Mouse (Mus musculus): Measurements from ENCODE around the gene Trak2.
"Not testable (repeated sequence)": the region's sequence is repeated elsewhere in the genome, so short reads cannot be mapped to it uniquely, and the experiment has no call there.

The Trak2 gene

DNA sequence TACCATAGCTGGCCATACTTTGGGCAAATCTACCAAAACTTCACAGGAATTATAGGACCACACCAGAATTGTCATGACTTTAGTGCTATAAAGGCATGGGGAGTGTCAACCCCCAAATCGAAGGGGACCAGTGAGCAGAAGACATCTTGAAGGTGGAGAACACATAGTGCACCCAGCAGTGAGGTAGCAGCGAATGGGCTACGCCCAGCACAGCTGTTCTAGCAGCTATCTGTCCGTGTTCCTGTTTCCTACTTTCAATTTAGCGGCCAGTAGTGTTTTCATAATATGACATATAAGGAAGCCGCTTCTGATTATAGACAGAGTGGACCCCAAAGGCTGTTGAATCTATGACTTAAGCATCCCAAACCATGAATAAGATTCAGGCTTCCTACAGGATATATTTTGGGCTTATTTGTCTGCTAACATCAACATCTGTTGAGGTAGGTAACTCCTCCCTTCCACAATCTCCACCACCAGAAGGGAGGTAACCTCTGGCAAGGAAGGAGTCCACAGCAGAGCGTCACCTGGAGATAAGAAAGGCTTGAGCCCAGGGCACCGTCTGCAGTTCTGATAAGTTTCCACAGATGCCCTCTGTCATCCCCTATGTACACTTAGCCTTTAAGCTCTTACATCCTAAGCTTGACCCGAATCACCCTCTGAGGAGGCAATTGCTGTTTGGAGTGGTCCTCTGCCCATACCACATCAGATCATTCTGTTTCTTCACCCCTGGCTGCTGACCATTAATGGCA lies 19.4 kb downstream of the Trak2 start:
- no peak for DNase-seq (ENCODE audit: low spot score in 2 of 2)

DNA sequence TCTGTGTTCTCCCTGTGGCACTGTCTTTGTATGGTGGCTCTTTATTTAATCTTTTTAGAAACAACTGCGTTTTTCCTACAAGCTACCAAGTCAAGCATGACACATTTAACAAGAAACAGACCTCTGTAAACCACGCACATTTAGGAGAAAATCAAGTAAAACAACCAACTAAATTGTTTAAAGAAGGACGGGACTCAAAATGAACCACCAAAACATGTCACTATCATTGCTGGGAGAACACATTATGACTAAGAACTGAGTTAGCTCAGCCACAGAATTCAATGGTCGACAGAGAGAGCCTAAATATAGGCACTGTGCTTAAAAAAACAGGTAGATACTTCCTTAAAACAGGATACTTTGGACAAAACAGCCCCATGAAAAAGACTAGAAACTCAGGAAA lies 20.2 kb downstream of the Trak2 start:
- DNase-seq (ENCODE audit: low spot score in 2 of 2) = no peak

DNA sequence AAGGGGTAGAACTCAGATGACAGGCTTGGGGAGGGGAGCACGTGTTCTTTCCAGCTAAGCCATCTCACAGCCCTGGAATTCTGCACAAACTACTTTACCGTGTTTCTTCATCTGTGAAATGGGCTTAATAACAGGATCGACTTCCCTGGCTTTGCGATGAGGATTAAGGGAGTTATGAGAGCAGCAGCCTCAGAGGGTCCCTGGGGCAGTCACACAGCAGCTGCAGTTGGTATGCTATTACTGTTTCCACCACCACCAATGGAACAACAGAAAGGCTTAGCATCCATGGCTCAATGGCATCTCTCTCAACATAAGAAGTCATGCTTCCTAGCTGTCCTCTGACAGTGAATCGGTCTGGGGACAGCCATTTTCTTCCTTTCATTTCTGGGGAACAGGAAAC lies 20.7 kb downstream of the Trak2 start:
- no peak for DNase-seq (ENCODE audit: low spot score in 2 of 2)

DNA sequence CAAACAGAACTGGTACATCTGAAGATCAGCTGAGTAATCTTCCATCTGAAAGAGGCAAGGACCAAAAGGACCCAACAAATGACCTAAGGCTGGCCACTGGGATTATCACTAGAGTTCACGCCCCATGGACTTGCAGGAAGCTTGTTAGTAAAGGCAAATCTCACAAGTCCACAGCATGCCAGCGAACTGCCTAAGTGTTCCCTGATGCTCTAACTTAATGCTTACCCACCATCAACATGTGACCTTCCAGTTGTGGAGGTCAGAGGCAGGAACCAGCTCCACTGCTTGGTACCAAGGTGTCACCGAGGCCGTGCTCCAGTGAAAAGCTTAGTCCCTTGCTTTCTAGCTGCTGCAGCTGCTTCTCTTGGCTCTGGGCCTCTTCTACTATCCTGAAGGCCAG lies 21.4 kb downstream of the Trak2 start:
- DNase-seq (ENCODE audit: low spot score in 2 of 2) = no peak

DNA sequence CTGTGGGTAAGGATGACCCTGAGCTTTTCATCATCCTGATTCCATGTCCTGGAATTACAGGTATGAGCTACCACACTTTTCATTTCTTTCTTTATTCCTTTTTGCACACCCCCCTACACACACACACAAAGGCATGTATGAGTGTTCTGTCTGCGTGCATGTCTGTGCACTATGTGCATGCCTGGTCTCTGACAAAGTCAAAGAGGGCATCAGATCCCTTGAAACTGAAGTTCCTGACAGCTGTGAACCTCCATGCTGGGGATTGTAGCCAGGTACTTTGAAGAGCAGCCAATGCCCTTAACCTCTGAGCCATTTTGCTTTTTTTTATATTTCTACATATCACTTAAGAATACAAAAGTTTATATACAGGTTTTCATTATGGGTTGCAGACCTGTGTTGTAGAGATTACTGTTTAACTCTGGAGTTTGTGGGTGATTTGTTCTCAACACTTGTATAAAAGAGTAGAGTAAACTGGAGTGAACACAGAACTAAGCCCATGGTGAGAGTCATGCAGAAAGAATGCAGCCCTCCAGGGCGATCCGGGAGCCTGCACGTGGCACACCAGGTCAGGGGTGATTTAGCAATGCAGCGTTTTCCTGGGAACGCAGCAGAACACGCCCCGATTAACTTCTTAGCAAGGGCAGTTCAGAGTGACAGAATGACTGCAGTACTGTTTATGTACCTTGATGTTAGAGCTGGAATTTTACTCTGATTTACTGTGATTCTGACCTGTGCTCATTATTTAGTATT lies 22.2 kb downstream of the Trak2 start:
- no peak for DNase-seq (ENCODE audit: low spot score in 2 of 2)

DNA sequence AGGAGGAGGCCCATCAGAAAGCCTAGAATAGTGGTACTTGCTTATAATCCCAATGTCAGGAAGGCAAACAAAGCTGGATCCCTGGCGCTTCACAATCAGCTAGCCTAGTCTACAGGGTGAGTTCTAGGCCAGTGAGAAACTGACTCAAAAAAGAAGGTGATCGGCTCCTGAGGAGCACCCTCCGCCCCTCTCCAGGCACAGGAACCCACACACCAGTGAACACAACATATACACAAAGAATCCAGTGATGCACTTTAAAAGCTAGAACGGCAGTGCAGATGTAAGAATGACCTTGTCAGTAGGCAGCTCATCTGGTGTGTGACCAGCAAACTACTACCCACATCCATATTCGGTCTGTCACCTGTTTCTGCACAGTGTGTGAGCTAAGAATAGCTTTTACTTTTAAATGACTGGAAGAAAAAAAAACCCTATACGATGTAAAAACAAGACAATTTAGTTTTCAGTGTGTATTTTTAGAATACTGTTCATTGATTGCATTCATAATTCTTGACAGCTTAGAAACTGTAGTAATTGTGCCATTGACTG lies 23.6 kb downstream of the Trak2 start:
- no peak for DNase-seq (ENCODE audit: low spot score in 2 of 2)

DNA sequence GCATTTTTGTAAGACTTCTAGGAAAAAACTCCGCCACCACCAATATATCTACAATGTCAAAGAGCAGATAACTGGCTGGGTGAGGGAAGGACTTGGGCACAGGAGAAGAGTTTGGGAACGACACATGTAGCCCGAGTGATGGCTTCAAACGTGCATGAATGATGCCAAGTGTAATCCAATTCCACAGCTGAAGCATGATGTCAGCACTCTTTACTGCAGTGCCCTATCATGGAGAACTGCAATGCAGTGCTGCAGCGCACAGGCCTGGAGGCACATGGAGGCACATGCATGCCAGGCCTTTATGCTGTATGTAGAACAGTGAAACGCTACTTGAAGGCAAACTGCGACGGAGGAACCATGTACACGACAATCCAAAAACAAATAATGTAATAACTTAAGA lies 26.5 kb downstream of the Trak2 start:
- DNase-seq (ENCODE audit: low spot score in 2 of 2) = no peak

DNA sequence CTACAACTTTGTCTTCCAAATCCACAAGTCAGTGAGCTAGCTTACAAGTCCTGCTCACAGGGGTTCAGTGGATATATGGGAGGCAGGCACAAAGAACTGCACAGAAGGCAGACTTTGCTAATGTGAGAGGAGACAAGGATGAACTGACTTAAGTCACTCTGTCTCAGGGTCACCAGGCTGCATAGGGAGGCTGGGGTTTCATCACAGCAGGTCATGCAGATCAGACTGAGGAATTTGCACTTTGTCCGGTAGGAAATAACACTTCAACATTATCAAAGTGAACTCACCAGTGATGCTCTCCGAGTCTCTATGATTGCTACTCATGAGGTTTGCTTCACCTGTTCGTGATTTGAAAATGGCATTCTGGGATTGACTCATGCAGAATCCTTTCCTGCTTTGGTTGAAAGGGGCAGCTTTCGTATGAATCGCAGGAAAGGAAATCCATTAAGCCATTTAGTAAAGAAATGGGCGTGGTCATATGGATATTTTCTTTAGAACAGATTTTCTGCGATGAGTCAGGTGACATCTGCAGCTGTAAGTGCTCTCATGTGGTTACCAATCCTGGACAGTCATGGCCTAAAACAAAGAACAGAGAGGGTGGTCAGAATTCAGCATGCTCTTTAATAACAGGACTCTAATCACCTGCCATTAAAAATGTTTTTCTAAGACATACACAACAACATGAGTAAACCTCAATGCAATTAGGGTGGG lies 27.1 kb downstream of the Trak2 start:
- DNase-seq (ENCODE audit: low spot score in 2 of 2) = no peak

DNA sequence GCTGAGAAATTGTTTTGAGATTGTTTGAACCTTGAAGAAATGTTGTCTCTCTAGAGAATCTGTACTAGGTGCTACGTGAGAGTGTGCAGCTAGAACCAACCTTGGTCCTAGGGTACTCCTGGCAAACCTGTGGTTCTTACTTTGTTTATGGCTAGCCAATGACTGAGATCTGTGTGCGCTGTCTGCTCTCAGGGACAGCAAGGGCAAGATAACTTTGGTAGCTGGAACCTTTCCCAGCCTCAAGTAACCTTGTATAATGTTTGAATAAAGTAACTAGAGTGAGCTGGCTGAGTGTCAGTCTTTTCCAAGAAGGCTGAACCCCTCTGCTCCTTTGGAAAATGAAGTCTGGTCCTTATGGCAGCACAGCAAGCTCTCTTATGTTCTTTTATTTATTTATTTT lies 27.7 kb downstream of the Trak2 start:
- no peak for DNase-seq (ENCODE audit: low spot score in 2 of 2)

DNA sequence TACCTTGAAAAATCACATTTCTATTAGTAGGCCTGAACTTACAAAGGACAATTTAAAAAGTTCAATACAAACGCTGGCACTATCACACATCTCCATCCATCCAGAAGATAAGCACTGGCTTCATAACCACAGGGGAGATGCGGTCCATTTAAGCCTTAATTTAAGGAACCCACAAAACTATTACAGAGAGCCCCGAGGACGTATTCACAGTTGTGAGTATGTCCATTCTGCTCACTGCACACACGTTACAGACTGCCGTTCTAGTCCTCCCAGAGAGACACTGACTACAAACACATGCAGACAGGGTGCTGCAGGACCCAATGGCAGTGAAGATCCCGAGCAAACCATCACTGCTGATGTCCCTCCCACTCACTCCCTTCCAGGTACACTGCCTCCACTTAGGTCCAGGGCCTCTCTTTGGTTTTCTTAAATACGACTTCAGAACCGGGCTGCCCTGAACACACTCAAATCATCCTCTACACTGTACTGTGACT lies 35.6 kb downstream of the Trak2 start:
- no peak for DNase-seq (ENCODE audit: low spot score in 2 of 2)

DNA sequence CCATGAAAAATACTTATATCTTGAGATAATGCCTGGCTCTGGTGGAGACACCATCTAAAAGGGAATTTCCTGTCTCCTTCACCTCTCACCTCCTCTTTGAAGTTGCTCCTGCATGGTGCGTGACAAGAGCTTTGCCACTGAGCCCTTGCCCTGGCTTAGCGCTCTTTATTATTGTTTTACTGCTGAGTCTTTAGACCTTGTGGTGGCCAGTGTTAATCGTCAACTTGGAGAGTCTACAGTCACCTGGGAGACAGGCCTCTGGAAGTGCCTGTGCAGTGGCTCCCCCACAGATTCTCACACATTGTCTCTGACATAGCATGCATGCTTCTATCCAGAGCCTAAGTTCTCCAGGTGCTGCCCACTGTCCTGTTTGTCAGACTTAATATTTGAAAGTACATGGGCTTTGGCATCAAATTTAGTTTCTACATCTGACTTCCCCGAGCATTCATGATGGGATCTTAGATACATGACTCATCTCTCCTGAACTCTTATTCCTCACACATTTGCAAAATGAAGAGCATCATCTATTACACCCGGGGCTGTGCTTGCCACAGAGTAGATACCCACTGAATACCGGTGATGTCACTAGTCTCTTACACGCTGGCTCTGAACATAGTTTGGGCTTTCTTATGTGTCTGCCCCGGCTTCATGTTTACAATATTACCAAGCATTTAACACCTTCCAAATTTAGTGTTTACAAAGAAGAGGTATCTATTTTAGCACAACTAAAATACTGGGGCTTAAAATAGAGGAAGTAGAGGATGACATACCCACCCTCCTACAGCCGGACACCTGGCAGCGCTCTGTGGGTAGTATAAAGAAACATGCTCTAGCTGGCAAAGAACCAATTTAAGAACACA lies 36.3 kb downstream of the Trak2 start:
- no peak for DNase-seq (ENCODE audit: low spot score in 2 of 2)

DNA sequence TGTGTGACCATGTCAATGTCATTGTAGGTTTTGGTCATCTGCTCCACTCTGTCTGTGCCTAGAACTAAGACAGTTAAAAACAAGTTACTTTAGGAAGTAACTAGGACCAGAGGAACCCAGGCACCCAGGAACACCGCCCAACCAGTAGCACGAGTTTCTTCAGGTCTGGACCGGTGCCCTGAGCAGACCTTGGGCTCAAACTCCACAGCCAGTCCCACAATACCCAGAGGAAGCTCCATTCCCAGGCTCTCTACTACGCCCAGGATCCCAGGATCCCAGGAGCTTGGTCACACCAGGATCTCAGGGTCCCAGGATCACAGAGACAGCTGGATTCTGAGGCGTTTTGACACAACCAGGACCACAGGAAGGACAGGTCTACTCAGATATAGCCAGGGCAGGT lies 46.6 kb downstream of the Trak2 start:
- DNase-seq (ENCODE audit: low spot score in 2 of 2) = no peak

DNA sequence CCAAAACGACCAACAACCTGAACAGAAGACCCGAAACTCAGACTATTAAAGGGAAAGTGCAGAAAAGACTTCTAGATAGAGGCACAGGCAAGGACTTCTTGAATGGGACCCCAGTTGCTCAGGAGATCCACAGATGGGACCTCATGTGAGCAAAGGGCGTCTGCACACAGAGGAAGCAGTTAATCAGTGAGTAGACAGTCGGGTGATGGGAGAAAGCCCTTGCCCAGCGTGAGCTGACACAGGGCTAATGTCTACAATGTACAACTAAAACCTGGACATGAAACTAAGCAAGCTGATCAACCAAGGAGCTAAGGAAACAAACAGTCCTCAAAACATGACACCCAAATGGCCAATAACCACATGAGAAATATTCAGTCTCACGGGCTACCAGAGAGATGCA lies 55.7 kb downstream of the Trak2 start:
- DNase-seq (ENCODE audit: low spot score in 2 of 2) = no peak

DNA sequence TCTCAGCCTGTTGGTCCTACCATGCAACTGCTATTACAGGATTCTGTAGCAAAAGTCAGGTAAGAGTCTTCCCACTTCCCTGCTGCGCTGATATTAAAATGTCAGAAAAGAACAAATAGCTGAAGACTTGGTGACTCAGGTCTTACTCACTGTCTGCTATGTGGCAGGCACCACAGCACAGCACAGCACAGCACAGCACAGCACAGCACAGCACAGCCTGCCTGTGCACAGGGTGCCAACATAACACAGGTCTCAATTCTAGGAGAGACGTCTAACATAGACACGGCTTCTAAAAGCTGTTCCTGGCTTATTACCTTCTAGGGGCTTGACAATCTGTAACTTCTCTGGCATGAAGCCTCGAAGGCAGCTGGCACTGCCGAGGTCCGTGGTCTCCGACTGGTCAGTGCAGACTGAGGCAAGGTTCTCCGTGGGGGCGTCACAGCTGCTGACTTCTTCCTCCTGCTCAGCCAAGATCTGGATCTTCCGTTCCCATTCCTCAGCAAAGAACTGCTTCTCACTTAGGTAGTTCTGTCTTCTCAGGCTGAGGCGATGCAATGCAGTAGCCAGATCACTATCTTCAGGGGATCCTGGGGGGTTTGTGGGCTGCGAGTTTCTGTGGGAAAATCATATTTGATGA lies 63.5 kb downstream of the Trak2 start:
- DNase-seq (ENCODE audit: low spot score in 2 of 2) = no peak

DNA sequence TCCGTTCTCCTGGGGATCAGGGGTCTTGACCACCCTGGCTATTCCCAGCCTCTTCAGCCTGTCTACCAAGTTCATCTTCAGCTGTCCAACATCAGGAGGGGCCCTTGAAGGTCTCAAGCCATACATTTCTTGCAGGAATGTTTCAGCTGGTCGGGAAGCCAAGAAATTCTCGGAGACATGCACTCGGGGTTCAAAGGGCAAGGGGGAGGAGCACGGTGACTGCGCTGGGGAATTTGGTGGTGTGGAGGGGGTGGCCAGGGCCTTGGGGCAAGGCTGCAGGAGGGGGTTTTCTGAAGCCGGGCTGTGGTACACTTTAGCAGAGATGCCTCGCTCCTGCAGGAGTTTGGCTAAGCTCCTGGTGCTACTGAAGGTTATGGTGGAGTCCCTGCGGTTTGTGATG lies 69.5 kb downstream of the Trak2 start:
- DNase-seq (ENCODE audit: low spot score in 2 of 2) = no peak

DNA sequence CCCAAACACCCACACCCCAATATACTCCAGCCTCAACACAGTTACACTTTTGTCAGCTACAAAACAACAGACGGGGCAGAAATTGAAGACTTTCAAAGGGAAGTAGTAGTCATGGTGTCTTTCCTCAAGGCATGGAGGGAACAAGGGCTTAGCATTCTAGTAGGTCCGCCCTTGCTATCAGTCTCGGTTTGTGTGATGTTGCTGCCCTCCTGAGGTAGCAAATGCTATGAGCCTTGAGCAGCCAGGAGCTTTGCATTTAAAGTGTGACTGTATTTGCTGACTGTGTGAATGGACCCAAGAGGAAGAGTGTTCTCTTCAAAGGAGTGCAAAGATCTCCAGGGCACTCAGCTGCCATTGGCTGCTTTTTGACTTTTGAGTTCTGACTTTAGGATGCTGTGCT lies 75.7 kb downstream of the Trak2 start:
- DNase-seq (ENCODE audit: low spot score in 2 of 2) = not testable (repeated sequence)

DNA sequence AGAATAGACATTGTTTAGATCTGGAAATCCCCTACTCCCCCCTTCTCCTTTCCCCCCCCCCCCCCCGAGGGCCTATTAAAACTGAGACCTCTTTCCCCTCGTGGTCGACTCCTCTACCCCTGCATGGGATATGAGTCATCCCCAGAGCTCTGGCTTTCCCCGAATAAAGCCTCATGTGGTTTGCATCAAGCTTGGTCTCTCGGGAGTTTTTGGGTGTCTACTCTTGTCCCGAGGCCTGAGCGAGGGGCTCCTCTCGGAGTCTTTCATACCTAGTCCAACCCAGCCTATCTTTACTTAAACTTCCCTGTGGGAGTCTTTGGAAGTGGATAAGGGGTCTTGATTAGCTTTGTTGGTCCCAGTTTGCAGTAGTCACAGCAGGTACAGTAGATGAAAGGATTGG lies 80.8 kb downstream of the Trak2 start:
- DNase-seq (ENCODE audit: low spot score in 2 of 2) = not testable (repeated sequence)

DNA sequence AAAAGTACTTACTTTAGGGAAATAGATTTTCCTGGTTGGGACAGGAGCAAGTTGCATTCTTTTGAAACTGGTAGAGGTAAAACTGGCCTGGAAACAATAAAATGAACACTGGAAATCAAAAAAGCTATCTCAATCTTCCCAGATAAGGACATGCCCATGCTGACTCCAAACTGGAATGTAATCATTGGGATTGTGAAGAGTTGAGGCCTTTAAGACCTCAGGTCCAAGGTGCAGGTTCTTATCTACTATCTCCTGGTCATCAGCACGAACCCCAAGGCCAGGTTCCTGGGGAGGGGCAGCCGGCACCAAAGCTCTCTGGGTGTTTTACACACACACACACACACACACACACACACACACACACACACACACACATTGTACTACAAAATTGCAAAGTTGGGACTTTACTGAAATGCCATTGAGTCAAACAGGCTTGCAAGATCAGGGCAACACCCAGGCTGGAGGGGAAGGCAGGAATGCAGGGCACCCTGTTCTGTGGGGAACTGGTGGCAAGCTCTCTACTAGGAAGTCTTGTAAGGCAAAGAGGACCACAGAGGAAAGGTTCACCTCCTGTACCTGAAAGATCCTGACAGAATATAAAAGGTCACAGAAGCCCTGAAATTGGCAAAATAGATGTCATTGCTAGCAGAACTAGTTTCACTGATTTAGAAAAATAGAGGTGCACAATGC lies 81.6 kb downstream of the Trak2 start:
- DNase-seq (ENCODE audit: low spot score in 2 of 2) = not testable (repeated sequence)

DNA sequence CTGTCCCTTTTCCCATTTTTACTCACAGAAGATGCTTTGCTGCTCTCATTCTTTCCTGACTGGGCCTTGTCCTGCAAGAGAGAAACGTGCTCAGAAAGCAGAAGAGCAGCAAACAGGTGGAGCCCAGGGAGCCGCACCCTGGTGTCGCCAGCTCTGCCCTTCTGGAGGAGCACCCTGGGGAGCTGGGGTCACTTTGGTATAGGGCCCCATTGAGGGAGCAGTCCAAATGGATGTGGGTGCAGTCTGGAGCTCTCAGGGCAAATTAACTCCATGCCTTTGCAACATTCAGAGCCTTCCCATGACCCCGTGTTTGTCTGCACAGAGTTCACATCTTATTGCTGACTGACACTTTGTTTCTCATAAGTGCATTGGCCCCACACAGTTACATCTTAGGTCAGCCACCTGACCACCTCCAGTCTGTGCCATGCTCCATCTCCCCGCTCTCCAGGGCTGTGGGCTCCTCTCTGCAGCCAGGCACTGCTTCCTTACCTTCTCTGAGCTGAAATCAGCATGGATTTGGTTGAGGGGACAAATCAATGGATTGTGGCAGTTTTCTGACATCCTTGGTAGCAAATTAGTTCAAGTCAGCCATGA lies 82.4 kb downstream of the Trak2 start:
- not testable (repeated sequence) for DNase-seq (ENCODE audit: low spot score in 2 of 2)
